Mouse (Mus musculus) left cerebral cortex, postnatal 14 days (tissue): ENCODE measurements around the gene Ssh1. TPM values are rescaled to one million over a fixed set of nuclear protein-coding genes. Genes with fewer than 3 reads are reported as not detected.

ENCODE experiments used
- DNase-seq, 2 experiments: peaks; one replicate each; pipeline ENCODE4 v3.0.0; 2021 to 2022; ENCODE audit warnings: low spot score in 2 of 2, mixed read lengths in 1 of 2
- intact Hi-C: fragments of 180-260 bp; cut with DNase I; formaldehyde crosslinking; loops from one replicate; pipeline ENCODE4 v1.15.1; 2025
- total RNA-seq, 2 experiments: library from RNA; stranded (reverse); gene quantifications; 2 replicates each; pipeline ENCODE4 v1.2.3; 2021

Ssh1 gene
- total RNA-seq, 2 experiments from 2014 or later = 19.7 to 21.4 TPM

DNA sequence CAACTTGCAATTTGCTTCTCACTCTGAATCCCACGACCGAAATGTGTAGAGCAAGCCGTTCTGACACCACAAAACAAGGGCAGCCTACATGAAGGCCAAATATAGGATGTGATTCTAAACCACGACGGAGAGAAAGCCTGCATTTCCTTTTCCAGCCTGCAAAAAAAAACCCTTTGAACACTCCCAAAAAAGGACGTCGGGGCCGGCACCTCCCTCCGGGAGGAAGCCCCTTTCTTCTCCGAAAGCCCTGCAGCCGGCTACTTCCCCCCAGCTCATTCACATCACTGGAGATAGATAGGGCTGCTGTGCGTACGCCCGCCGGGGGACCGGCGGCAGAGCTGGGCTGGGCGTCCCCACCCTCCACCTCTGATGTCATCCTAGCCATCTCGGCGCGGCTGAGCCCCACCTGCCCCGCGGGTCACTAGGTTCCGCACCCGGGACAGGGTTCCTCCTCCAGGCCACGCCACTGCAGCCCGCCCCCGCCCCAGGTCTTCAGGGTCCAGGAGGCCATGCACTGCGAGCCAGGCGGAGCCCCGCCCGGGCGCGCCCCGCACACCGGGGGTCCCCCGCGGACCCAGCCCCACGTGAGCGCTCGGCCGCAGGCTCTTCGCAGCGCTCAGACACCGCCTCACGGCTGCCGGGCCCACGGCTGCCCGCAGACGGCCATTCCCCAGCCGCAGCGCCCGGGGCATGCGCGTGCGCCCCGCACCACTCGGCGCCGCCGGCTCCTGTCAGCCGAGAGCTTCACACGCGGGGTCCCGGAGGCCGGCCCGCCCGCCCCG lies 85.7 kb downstream of the Ssh1 start:
- intact Hi-C loops = loop anchor here (5.0 to 10.0 kb wide), 2 partner anchors 36 to 53 kb away; no protein-coding TSS in a partner anchor
- DNase-seq = peak; percentile 55 to 64

DNA sequence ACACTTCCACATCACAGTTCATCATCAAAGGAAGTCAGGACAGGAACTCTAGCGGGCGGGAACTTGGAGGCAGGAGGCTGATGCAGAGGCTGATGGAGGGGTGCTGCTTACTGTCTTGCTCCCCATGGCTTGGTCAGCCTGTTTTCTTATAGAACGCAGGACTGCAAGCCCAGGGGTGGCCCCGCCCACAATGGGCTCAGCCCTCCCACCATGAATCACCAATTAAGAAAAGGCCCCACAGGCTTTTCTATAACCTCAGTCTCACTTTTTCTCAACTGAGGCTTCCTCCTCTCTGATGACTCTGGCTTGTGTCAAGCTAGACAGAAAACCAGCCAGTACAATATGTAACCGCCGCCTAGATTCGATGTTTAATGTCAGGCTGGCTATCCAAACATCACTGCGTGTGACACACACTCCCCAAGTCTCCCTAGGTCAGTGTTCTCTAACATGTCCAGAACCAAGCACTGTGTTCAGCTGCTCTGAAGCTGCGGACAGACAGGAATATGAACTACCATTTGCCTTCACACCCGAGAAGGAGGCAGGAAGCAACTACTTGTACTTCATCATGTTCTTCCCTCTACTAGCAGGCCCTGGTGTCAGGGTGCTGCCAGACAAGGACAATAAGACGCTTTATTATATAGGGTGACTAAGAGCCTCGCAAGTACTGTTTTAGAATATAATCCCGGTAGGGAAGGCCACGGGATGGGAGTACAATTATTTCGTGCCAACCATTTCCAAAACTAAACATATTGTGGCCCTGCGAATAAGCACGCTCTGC lies 86.5 kb downstream of the Ssh1 start:
- intact Hi-C loops = loop anchor here (5.0 to 10.0 kb wide), 2 partner anchors 35 to 52 kb away; no protein-coding TSS in a partner anchor
- no peak for DNase-seq

DNA sequence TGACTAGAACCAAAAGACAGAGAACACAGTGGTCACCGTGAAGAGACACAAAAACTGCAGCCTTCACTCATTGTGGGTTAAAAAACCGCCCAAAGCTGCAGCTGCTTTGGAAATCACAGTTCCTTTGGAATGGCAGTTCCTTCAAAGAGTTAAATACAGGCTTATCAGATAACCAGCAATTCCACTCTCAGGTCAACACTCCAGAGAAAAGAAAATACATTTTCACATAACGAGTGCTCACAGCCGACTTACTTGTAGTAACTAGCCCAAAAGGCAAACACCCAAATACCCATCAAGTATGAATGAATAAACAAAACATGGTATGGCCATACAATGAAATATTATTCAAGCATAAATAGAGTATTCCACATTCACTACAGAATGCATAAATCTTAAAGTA lies 88.7 kb downstream of the Ssh1 start:
- intact Hi-C loops = loop anchor here (5.0 to 10.0 kb wide), 2 partner anchors 33 to 50 kb away; no protein-coding TSS in a partner anchor
- no peak for DNase-seq

DNA sequence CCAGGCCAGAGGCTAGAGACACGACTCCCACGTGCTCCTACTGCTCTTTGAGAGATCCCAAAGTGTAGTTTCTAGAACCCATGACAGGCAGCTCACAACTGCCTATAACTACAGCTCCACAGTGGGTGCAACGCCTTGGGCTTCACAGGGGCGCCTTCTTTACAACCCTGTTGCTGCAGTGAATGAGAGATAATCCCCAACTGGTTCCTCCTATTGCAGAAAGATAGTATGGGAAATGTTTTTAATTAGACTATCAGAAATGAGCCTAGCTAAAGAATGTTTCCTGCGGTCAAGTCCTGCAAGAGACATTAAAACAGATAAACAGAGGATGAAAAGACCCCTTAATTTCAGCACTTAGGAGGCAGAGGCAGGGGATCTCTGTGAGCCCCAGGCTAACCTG lies 90.7 kb downstream of the Ssh1 start:
- no peak for DNase-seq
- intact Hi-C loops = loop anchor here (10.0 kb wide), 1 partner anchor 48 kb away; no protein-coding TSS in a partner anchor

DNA sequence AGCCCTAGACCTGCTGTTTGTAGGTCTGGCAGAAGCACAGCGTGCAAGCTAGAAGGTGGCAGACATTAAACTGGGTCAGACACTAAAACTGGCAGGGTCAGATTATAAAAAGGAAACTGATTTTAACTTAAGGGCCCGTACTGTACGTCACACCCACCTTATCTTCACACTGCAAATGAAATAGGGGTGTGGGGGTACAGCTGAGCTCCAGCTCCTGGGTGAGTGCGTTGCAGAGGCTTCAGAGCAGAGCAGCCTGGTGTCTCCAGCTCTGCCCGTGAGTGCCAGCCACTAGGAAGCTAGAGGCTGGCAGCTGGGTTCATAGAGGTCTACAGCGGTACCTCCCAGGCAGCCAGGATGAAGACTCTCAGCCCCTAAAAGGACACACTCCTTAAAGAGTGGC lies 91.7 kb downstream of the Ssh1 start:
- intact Hi-C loops = loop anchor here (10.0 kb wide), 1 partner anchor 47 kb away; no protein-coding TSS in a partner anchor
- DNase-seq = no peak

DNA sequence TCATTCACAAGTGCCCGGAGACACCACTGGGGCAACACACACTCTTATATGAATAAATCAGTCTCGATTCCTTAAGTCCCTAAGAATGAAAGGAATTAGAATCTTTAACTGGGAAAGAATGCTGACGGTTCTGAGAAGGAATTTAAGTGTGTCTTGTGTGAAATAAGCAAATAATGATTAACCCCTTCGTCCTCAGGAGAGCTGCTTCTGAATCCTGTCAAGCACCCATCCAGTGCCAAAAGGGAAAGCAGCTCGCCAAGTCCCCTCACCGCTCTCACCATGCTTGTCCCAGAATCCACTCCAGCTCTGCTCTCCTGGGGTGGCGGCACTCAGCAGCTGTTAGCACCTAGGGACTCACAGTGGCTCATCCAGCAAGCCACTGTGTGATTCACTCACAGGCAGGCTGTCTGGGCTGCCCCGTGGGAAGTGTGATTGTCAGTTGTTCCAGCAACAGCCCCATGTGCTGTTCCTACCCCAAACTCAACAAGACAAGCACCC lies 92.6 kb downstream of the Ssh1 start:
- DNase-seq = peak in 1 of 2 experiments; percentile 46
- intact Hi-C loops = loop anchor here (10.0 kb wide), 1 partner anchor 46 kb away; no protein-coding TSS in a partner anchor

DNA sequence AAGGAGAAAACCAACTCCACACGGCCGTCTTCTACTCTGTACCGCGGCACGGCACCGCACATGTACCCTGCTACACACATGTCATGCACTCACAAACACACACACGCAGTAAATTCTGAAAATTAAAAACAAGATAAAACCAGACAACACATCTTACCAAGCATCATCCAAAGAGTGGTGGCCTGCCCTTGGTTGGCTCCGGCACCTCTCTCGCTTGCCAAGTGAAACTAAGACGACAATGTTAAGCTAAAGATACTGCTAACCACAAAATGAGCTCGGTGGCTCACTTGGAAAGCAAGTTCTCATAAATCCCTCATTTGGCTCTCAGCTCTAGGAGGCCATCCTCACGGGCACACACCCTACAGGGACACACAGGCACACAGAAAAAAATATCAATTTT lies 94.2 kb downstream of the Ssh1 start:
- DNase-seq = no peak
- intact Hi-C loops = no loop called here

DNA sequence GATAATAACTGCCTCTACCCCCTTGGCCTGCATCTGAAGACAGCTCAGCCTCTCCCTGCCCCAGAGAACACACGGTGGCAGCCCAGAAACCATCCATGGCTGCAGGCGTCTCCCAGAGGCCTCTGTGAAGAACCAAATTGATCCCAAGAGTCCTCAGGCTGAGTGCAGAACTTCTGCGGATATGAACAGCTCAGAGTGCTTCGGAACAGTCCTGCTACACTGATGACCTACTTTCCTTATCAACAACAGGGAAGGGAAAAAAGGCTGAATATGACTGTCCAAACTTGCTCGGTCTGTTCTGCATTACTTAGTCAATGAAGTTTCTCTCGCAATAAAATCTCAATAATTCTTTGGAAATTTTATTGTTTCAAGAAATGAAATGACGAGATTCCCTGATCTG lies 101.7 kb downstream of the Ssh1 start:
- intact Hi-C loops = no loop called here
- DNase-seq = no peak

DNA sequence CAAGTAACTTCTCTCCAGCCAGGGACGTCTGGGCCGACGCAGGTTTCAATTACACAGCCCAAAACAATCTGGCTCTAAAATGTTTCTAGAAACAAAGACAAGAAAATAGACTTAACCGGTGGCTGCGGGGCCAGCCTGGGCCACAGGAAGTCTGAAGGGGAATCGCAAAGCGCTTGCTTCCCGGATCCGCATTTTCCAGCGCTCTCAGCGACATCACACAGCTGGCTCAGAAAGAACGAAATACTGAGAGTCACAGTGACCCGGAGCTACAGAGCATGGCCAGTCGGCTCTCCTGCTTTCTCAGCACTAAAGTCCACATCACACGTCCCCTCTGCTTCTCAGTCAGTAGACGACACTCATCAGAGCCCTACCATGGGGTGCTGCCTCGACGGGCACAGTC lies 102.8 kb downstream of the Ssh1 start:
- DNase-seq = no peak

DNA sequence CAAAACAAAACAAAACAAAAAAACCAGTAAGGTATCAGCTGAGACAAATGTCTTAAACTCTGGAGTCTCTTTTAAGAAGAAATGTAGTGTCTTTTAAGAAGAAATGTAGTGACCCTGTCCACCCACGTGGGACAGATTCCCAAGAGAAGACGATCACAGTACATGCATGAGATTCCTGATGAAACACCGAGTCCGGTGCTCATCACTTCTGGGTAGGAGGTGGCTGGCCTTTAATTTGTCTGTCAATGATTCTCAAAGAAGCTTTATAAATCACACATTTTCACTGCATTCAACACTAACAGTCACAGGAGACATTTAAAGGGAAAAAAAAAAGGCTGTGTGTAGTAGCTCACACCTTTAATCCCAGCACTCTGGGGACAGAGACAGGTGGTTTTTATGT lies 103.8 kb downstream of the Ssh1 start:
- no peak for DNase-seq
- intact Hi-C loops = no loop called here

More for the DNA sequence above, 102.8 kb downstream of the Ssh1 start:
- intact Hi-C loops = no loop called here

DNA sequence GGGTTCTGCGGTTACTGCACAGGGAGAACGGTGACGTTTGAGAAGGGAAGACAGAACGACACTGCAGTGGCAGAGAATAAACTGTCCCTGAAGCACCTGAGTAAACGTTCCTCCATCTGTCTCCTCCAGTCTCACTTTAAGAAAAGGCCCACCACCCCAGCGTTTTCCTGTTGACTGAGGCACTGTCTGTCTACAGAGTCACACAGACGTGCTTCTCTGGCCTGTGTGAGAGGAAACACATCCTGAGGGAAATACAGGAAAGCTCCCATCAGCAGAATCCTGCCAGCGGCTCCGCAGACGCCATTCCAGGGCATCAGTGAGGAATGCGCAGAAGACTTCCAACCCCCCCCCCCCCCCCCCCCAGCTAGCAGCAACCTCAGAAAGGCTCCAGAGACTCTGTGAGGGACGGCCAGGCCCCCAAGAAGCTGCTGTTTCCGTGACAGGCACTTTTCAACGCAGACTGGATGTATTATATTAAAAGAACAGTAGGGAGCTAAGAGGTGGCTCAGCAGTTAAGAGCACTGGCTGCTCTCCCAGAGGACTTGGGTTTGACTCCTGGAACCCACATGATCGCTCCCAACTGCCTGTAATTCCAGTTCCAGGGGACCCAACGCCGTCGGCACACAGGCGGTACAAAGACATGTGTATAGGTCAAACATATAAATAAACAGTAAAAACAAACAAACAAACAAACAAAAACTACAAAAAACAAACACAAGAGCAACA lies 104.3 kb downstream of the Ssh1 start:
- intact Hi-C loops = no loop called here
- DNase-seq = no peak

DNA sequence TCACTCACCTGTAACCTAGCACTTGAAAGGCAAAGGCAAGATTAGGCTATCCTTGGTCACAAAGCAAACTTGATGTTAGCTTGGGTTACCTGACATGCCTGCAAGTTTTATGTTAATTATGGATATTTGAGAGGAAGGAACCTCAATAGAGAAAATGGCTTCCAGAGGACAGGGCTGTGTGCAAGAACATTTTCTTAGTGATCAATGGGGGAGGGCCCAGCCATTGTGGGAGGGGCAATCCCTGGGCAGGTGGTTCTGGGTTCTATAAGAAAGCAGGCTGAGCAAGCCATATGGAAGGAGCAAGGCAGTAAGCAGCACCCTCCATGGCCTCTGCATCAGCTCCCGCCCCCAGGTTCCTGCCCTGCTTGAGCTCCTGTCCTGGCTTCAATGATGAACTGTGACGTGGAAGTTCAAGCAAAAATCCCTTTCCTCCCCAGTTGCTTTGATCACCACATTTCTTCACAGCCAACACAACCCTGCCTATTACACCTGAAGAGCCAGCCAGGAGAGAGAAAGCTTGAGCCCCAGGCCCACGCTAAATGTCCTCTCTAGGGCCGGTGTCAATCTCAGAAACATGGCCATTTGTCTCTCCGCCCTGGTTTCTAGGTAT lies 105.4 kb downstream of the Ssh1 start:
- DNase-seq = no peak
- intact Hi-C loops = no loop called here

DNA sequence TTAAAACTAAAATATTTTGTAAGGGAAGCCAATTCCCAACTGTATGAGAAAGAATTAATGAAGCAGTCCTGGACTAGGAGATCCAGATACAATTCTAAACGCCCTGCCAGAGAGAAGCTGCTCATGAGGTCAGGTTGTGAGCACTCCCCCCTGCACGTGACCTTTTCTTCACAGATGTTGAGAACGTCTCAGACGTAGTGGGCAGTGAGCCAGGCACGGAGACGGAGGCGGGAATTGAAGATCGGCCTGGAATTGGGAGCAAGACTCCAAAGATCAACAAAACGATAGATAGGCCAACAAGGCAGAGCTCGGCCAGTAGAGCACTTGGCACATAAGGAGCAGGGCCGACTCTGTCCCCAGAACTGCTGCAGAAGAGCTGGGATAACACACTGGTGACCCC lies 106.6 kb downstream of the Ssh1 start:
- no peak for DNase-seq
- intact Hi-C loops = no loop called here

Other genes starting within 250 kb of the Ssh1 start
- 10 to 100 TPM; 30.3 to 32.1 TPM for gene Sart3, start 221.4 kb downstream of the Ssh1 start, total RNA-seq
- 10 to 100 TPM; 90.4 to 97.0 TPM for gene Iscu, start 221.1 kb downstream of the Ssh1 start, total RNA-seq
- gene Tmem119, start 193.4 kb downstream of the Ssh1 start, total RNA-seq = 10 to 100 TPM; 19.4 to 24.7 TPM
- 10 to 100 TPM; 25.9 to 27.2 TPM for gene Selplg, start 161.2 kb downstream of the Ssh1 start, total RNA-seq
- 100 to 1,000 TPM in 1 of 2 experiments, 10 to 100 TPM in 1; 97.7 to 102 TPM for gene Coro1c, start 85.1 kb downstream of the Ssh1 start, total RNA-seq
- not detected for gene Dao, start 9.8 kb upstream of the Ssh1 start, total RNA-seq
- gene Usp30, start 71.6 kb upstream of the Ssh1 start, total RNA-seq = 10 to 100 TPM; 29.6 to 34.6 TPM
- gene Svop, start 97.7 kb upstream of the Ssh1 start, total RNA-seq = 100 to 1,000 TPM; 191 to 211 TPM
- 1 to 10 TPM; 5.5 to 5.8 TPM for gene Alkbh2, start 134.3 kb upstream of the Ssh1 start, total RNA-seq
- gene Ung, start 136.5 kb upstream of the Ssh1 start, total RNA-seq = 1 to 10 TPM; 4.9 to 5.5 TPM
- 1 to 10 TPM; 3.8 to 4.7 TPM for gene Acacb, start 152.6 kb upstream of the Ssh1 start, total RNA-seq